Mouse (Mus musculus) testis, adult 2 months (tissue): ENCODE data around the gene Robo2.

Experiments
- CTCF ChIP-seq: fragments of 200-500 bp; IDR thresholded peaks from 2 replicates; pipeline ENCODE4 v1.5.1; 2012; ENCODE audit warnings: low read depth, mild to moderate bottlenecking, inconsistent platforms, low read length, moderate library complexity; ENCODE audit not compliant: control insufficient read depth, insufficient read depth, insufficient replicate concordance
- POLR2A ChIP-seq: fragments of 200-500 bp; IDR thresholded peaks from 2 replicates; pipeline ENCODE4 v1.6.1; 2012; ENCODE audit warnings: low read depth, mild to moderate bottlenecking, inconsistent platforms, low read length, moderate library complexity; ENCODE audit not compliant: control insufficient read depth

DNA sequence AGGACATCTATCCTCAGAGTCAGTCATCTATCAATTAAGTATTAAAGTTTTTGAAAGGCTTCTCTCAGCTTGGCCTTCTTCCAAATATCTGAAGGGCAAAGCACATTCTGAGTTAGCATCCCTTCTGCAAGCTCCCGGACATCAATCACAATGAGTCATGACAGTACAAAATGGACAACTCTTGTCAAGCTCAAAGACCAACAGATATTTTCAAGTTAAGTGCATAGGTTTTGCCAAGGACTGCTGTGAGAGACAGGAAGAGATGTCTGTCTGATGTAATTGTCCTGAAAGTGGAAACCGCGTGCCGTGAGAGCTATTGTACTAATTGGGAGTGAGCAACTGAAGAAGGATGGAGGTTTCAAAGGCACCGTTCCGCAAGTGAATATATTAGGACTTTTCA, 465.5 kb downstream of the Robo2 start:
- TF ChIP-seq POLR2A = no peak
- no peak for TF ChIP-seq CTCF
